Mouse (Mus musculus) embryonic fibroblast, embryonic 13.5 days (primary cell): ENCODE results near the gene Gsg1l. TPM values are rescaled to one million over a fixed set of nuclear protein-coding genes. Genes with fewer than 3 reads are reported as not detected.

ENCODE experiments used
- H3K27ac ChIP-seq: 2 replicates; pipeline ENCODE4 v1.5.1; 2012; ENCODE audit warnings: low read length, control low read depth, inconsistent platforms; ENCODE audit not compliant: insufficient read depth
- H3K4me1 ChIP-seq: 2 replicates; pipeline ENCODE4 v1.6.1; 2011; ENCODE audit warnings: low read length; ENCODE audit not compliant: control insufficient read depth, insufficient read depth
- H3K4me3 ChIP-seq: 2 replicates; pipeline ENCODE4 v1.5.1; 2011; ENCODE audit warnings: mild to moderate bottlenecking, control low read depth, low read length; ENCODE audit not compliant: insufficient read depth
- CTCF ChIP-seq: IDR thresholded peaks from 2 replicates; pipeline ENCODE4 v1.5.1; 2011; ENCODE audit warnings: mild to moderate bottlenecking, control low read depth, low read length, moderate library complexity, borderline replicate concordance; ENCODE audit not compliant: insufficient read depth
- POLR2A ChIP-seq: IDR thresholded peaks from 2 replicates; pipeline ENCODE4 v1.6.1; 2011; ENCODE audit warnings: low read depth, mild to moderate bottlenecking, control low read depth, low read length, moderate library complexity
- polyA plus RNA-seq: library from polyadenylated mRNA; stranded (reverse); fragments of >200 nt; gene quantifications from 2 replicates; pipeline ENCODE4 v1.2.4, GENCODE M21; 2011; ENCODE audit warnings: low read depth; ENCODE audit not compliant: missing spikeins, insufficient read length

Gsg1l gene
- polyA plus RNA-seq, 1 experiment: not detected

GRCm38 (mm10) chr7:126097219-126097915, 15.2 kb upstream of the Gsg1l start:
- Histone ChIP-seq H3K4me3 (no peak overlapping the region), H3K27ac (peak overlapping the region; percentile 29; the same call in 1 of the 2 replicates), H3K4me1 (peaks cover 5% of the 10 kb centered on the region)
- TF ChIP-seq POLR2A: no peak
- TF ChIP-seq CTCF: no peak

- Histone ChIP-seq H3K4me3 (no peak overlapping the region), H3K27ac (no peak overlapping the region), H3K4me1 (peaks cover 5% of the 10 kb centered on the region)
- TF ChIP-seq POLR2A: no peak
- TF ChIP-seq CTCF: no peak
Measured at GRCm38 (mm10) chr7:126096596-126096995, 14.4 kb upstream of the Gsg1l start.

- TF ChIP-seq POLR2A (no peak), CTCF (no peak)
- Histone ChIP-seq H3K4me3 (no peak overlapping the region), H3K27ac (no peak overlapping the region), H3K4me1 (peaks cover 5% of the 10 kb centered on the region)
Measured at GRCm38 (mm10) chr7:126094738-126095137, 12.5 kb upstream of the Gsg1l start.

- peaks cover 5% of the 10 kb centered on the region for H3K4me1 ChIP-seq
- no peak for TF ChIP-seq CTCF
- no peak for TF ChIP-seq POLR2A
- H3K27ac ChIP-seq: no peak overlapping the region
- no peak overlapping the region for H3K4me3 ChIP-seq
Measured at GRCm38 (mm10) chr7:126093162-126093561, 11.0 kb upstream of the Gsg1l start.

- TF ChIP-seq CTCF (peak; percentile 82; the same call in 1 of the 2 replicates), POLR2A (no peak)
- H3K27ac ChIP-seq: no peak overlapping the region
- no peak overlapping the region for H3K4me3 ChIP-seq
- H3K4me1 ChIP-seq: peaks cover 3% of the 10 kb centered on the region; the same call in 1 of the 2 replicates
Measured at GRCm38 (mm10) chr7:126089782-126090181, 7.6 kb upstream of the Gsg1l start.

GRCm38 (mm10) chr7:126088155-126088554, 5.9 kb upstream of the Gsg1l start:
- TF ChIP-seq POLR2A (no peak), CTCF (no peak)
- Histone ChIP-seq H3K4me3 (no peak overlapping the region), H3K27ac (no peak overlapping the region), H3K4me1 (peaks cover 3% of the 10 kb centered on the region; the same call in 1 of the 2 replicates)

- Histone ChIP-seq H3K27ac (no peak overlapping the region), H3K4me1 (peaks cover 3% of the 10 kb centered on the region; the same call in 1 of the 2 replicates), H3K4me3 (no peak overlapping the region)
- TF ChIP-seq POLR2A (no peak), CTCF (no peak)
Measured at GRCm38 (mm10) chr7:126087602-126088001, 5.4 kb upstream of the Gsg1l start.

GRCm38 (mm10) chr7:126086321-126086741, 4.1 kb upstream of the Gsg1l start:
- peaks cover 3% of the 10 kb centered on the region; the same call in 1 of the 2 replicates for H3K4me1 ChIP-seq
- no peak overlapping the region for H3K4me3 ChIP-seq
- no peak for TF ChIP-seq CTCF
- TF ChIP-seq POLR2A: no peak
- H3K27ac ChIP-seq: no peak overlapping the region

- H3K4me3 ChIP-seq: no peak overlapping the region
- peaks cover 3% of the 10 kb centered on the region; the same call in 1 of the 2 replicates for H3K4me1 ChIP-seq
- no peak for TF ChIP-seq CTCF
- no peak for TF ChIP-seq POLR2A
- H3K27ac ChIP-seq: no peak overlapping the region
Measured at GRCm38 (mm10) chr7:126085154-126085553, 2.9 kb upstream of the Gsg1l start.

GRCm38 (mm10) chr7:126083980-126084348, 1.8 kb upstream of the Gsg1l start:
- Histone ChIP-seq H3K27ac (no peak overlapping the region), H3K4me3 (no peak overlapping the region), H3K4me1 (peaks cover 3% of the 10 kb centered on the region; the same call in 1 of the 2 replicates)
- no peak for TF ChIP-seq POLR2A
- no peak for TF ChIP-seq CTCF
